Mouse (Mus musculus): ENCODE results near the gene 2810004N23Rik. TPM values are rescaled to one million over a fixed set of nuclear protein-coding genes. Genes with fewer than 3 reads are reported as not detected.

The 2810004N23Rik gene
- total and polyA plus RNA-seq, 3 experiments: 54.8 to 68.9 (median 64.0) TPM

GRCm38 (mm10) chr8:124813326-124813725, 49.6 kb downstream of the 2810004N23Rik start:
- DNase-seq (ENCODE audit: low read depth, low spot score): no peak
- Histone ChIP-seq H3K4me3 (ENCODE audit: control insufficient read depth in 1 of 2, insufficient read depth in 1 of 2, low read depth in 2 of 2, low read length in 2 of 2) (no peak overlapping the region), H3K4me1 (ENCODE audit: control insufficient read depth in 1 of 2, insufficient read depth in 2 of 2, low read length in 2 of 2) (no peaks in the 10 kb centered on the region), H3K9me3 (replicated peaks; ENCODE audit: insufficient read depth, low read length) (no peaks in the 10 kb centered on the region), H3K27ac (ENCODE audit: control insufficient read depth, low read depth, low read length) (no peak overlapping the region), H3K36me3 (ENCODE audit: control insufficient read depth in 1 of 2, insufficient read depth in 2 of 2, low read length in 2 of 2) (no peaks in the 10 kb centered on the region), H3K79me2 (ENCODE audit: control insufficient read depth, insufficient read depth, low read length, poor library complexity) (no peaks in the 10 kb centered on the region), H3K9ac (ENCODE audit: control insufficient read depth, low read depth, low read length, poor library complexity, severe bottlenecking) (no peak overlapping the region), H3K27me3 (ENCODE audit: control insufficient read depth in 1 of 2, insufficient read depth in 2 of 2, low read length in 2 of 2) (peaks cover 0 to 4% of the 10 kb centered on the region in 2 experiments; a peak in 2 of 4 replicates)
- TF ChIP-seq TBP (IDR thresholded peaks at IDR 0.05; ENCODE audit: low read depth, low read length) (no peak), POLR2A (IDR thresholded peaks at IDR 0.05; ENCODE audit: control insufficient read depth in 1 of 2, insufficient read depth in 1 of 2, low read depth in 1 of 2, low read length in 2 of 2, poor library complexity in 1 of 2) (no peak), MYB (IDR thresholded peaks at IDR 0.05; ENCODE audit: low read depth, low read length) (no peak), ZC3H11A (IDR thresholded peaks at IDR 0.05; ENCODE audit: low read depth, low read length) (no peak), SMC3 (IDR thresholded peaks at IDR 0.05; ENCODE audit: low read depth, low read length) (no peak), EP300 (IDR thresholded peaks at IDR 0.05; ENCODE audit: low read depth in 1 of 2, low read length in 2 of 2) (no peak), ZKSCAN1 (IDR thresholded peaks at IDR 0.05; ENCODE audit: low read depth, low read length) (no peak), SIN3A (IDR thresholded peaks at IDR 0.05; ENCODE audit: low read length) (no peak), MAX (IDR thresholded peaks at IDR 0.05; ENCODE audit: low read length) (no peak), POLR2AphosphoS5 (IDR thresholded peaks at IDR 0.05; ENCODE audit: borderline replicate concordance, low read depth, low read length) (no peak), MYC (IDR thresholded peaks at IDR 0.05; ENCODE audit: low read depth, low read length) (no peak)

DNA sequence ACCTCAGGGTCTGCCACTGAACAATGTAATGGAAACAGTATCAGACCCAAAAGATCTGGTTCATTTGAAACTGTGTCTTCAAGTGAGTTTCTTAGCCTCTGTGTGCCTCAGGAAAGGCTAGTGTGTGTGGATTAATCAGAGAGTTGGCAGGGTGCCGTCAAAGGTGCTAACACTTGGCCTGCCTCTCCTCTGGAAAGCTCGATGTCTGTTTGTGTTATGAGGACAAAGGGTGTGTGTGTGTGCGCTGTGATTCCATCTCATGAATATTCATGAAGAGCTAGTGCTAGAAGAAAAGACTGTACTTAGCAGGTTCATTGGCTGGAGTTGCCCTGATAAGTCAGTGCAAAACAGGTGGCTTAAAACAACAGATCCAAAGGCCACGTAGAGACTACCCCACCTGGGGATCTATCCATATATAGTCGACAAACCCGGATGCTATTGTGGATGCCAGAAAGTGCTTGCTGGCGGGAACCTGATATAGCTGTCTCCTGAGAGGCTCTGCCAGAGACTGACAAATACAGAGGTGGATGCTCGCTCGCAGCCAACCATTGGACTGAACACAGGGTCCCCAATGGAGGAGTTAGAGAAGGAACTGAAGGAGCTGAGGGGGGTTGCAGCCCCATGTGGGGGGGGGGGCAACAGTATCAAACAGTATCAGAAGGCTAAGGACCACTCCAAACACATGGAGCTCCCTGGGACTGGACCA, 52.1 kb downstream of the 2810004N23Rik start:
- no peak for DNase-seq (ENCODE audit: low read depth, low spot score)
- no peaks in the 10 kb centered on the region for H3K9me3 ChIP-seq (replicated peaks; ENCODE audit: insufficient read depth, low read length)
- H3K27ac ChIP-seq (ENCODE audit: control insufficient read depth, low read depth, low read length): no peak overlapping the region
- no peak overlapping the region for H3K4me3 ChIP-seq (ENCODE audit: control insufficient read depth in 1 of 2, insufficient read depth in 1 of 2, low read depth in 2 of 2, low read length in 2 of 2)
- H3K36me3 ChIP-seq (ENCODE audit: control insufficient read depth in 1 of 2, insufficient read depth in 2 of 2, low read length in 2 of 2): no peaks in the 10 kb centered on the region
- H3K27me3 ChIP-seq (ENCODE audit: control insufficient read depth in 1 of 2, insufficient read depth in 2 of 2, low read length in 2 of 2): peaks cover 0 to 3% of the 10 kb centered on the region in 2 experiments; a peak in 1 of 4 replicates
- no peaks in the 10 kb centered on the region for H3K79me2 ChIP-seq (ENCODE audit: control insufficient read depth, insufficient read depth, low read length, poor library complexity)
- no peak overlapping the region for H3K9ac ChIP-seq (ENCODE audit: control insufficient read depth, low read depth, low read length, poor library complexity, severe bottlenecking)
- H3K4me1 ChIP-seq (ENCODE audit: control insufficient read depth in 1 of 2, insufficient read depth in 2 of 2, low read length in 2 of 2): no peaks in the 10 kb centered on the region
- no peak for TF ChIP-seq TAL1 (IDR thresholded peaks at IDR 0.05; ENCODE audit: low read length)
- no peak for TF ChIP-seq SIN3A (IDR thresholded peaks at IDR 0.05; ENCODE audit: low read length)
- no peak for TF ChIP-seq USF1 (IDR thresholded peaks at IDR 0.05; ENCODE audit: low read depth, low read length)
- no peak for TF ChIP-seq ZNF384 (IDR thresholded peaks at IDR 0.05; ENCODE audit: low read depth, low read length)
- no peak for TF ChIP-seq HCFC1 (IDR thresholded peaks at IDR 0.05; ENCODE audit: low read depth, low read length)
- no peak for TF ChIP-seq GATA1 (IDR thresholded peaks at IDR 0.05; ENCODE audit: low read depth, low read length)
- TF ChIP-seq MYC (IDR thresholded peaks at IDR 0.05; ENCODE audit: low read depth, low read length): no peak
- no peak for TF ChIP-seq RAD21 (IDR thresholded peaks at IDR 0.05; ENCODE audit: low read depth, low read length)
- TF ChIP-seq CHD1 (IDR thresholded peaks at IDR 0.05; ENCODE audit: low read depth, low read length): no peak
- no peak for TF ChIP-seq ZMIZ1 (IDR thresholded peaks at IDR 0.05; ENCODE audit: low read depth, low read length)

All from MEL (cell line).